Mouse (Mus musculus) heart, embryonic 12.5 days (tissue): ENCODE measurements around the gene Prdx6. TPM values are rescaled to one million over a fixed set of nuclear protein-coding genes. Genes with fewer than 3 reads are reported as not detected.
"Not testable (repeated sequence)": the region's sequence is repeated elsewhere in the genome, so short reads cannot be mapped to it uniquely, and the experiment has no call there.

Source experiments
- ATAC-seq: fragments of 200-750 bp; cut with Nextera tagmentation; 2 replicates; pipeline ENCODE4 v1.8.0; 2017; ENCODE audit warnings: moderate TSS enrichment, moderate library complexity; ENCODE audit not compliant: insufficient number of reproducible peaks, low FRiP score
- H3K27ac ChIP-seq: fragments of 300-500 bp; sonication (generic); 2 replicates; pipeline ENCODE4 v1.5.1; 2016; ENCODE audit warnings: mild to moderate bottlenecking, moderate library complexity; ENCODE audit not compliant: poor library complexity, severe bottlenecking
- H3K27me3 ChIP-seq: fragments of 300-500 bp; sonication (generic); replicated peaks from 2 replicates; pipeline ENCODE4 v1.6.1; 2016; ENCODE audit warnings: mild to moderate bottlenecking, moderate library complexity
- H3K36me3 ChIP-seq: fragments of 300-500 bp; sonication (generic); 2 replicates; pipeline ENCODE4 v1.6.1; 2016; ENCODE audit warnings: mild to moderate bottlenecking, moderate library complexity
- H3K4me1 ChIP-seq: fragments of 300-500 bp; sonication (generic); replicated peaks from 2 replicates; pipeline ENCODE4 v1.6.1; 2016; ENCODE audit warnings: mild to moderate bottlenecking
- H3K4me2 ChIP-seq: fragments of 300-500 bp; sonication (generic); 2 replicates; pipeline ENCODE4 v1.6.1; 2016; ENCODE audit warnings: mild to moderate bottlenecking, moderate library complexity
- H3K4me3 ChIP-seq: fragments of 300-500 bp; sonication (generic); 2 replicates; pipeline ENCODE4 v1.5.1; 2016; ENCODE audit warnings: mild to moderate bottlenecking
- H3K9ac ChIP-seq: fragments of 300-500 bp; sonication (generic); 2 replicates; pipeline ENCODE4 v1.6.1; 2016; ENCODE audit warnings: mild to moderate bottlenecking, moderate library complexity
- H3K9me3 ChIP-seq: fragments of 300-500 bp; sonication (generic); replicated peaks from 2 replicates; pipeline ENCODE4 v1.6.1; 2016; ENCODE audit warnings: mild to moderate bottlenecking, moderate library complexity
- WGBS: fragments of 180-500 bp; shearing (Covaris S2); methylation state at CpG from one replicate; pipeline ENCODE4 v1.1.7; 2016; 5-methylcytosine and 5-hydroxymethylcytosine counted together
- polyA plus RNA-seq: library from polyadenylated mRNA; unstranded; fragments of >200 nt; fragmentation: Nextera tagmentation; extraction: Ambion mirVana; gene quantifications from 2 replicates; pipeline ENCODE4 v1.2.1, GENCODE M21; 2016

Gene Prdx6
- polyA plus RNA-seq, 1 experiment from 2014 or later: 403 TPM

DNA sequence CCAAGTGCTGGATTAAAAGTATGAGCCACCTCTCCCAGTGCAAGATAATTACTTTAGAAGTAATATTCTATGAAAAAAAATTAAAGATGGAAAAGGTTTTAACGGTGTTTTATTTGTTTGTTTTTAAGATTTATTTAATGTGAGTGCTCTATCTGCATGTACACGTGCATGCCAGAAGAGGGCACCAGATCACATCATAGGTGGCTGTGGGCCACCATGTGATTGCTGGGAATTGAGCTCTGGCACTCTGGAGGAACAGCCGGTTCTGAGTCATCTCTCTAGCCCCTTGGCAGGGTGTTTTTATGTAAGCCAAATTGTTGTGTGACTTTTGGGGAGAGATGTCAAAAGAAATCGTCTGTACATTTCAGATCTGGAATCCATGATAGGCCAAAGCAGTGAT is 36.6 kb downstream of the Prdx6 start:
- Histone ChIP-seq H3K9me3 (no peaks in the 10 kb centered on the region), H3K4me2 (no peak overlapping the region), H3K9ac (no peak overlapping the region), H3K4me1 (peaks cover 11% of the 10 kb centered on the region), H3K27me3 (no peaks in the 10 kb centered on the region), H3K4me3 (no peak overlapping the region), H3K36me3 (no peaks in the 10 kb centered on the region), H3K27ac (no peak overlapping the region)
- WGBS: 25% methylated on average over 4 of the region's 4 CpGs
- ATAC-seq: no peak

DNA sequence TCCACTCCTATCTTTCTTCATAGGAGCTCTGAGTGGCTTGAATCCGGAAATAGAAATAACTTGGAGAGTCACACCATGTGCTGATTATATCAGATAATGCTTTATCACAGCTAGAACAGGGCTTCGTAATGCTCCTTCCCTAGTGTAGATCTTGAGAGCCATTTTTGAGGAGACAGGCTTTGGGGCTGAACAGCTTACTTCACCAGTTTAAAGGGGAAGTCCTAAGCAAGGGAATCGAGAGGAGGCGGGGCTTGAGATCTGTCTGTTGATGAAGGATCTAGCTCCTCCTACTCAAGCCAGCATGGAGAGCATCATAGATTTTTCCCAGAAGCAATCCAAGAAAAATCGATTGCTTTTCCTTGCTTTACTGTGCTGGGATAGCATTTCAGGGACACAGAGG is 51.2 kb downstream of the Prdx6 start:
- ATAC-seq: no peak
- Histone ChIP-seq H3K4me2 (no peak overlapping the region), H3K9me3 (no peaks in the 10 kb centered on the region), H3K27me3 (no peaks in the 10 kb centered on the region), H3K36me3 (no peaks in the 10 kb centered on the region), H3K4me1 (peaks cover 4% of the 10 kb centered on the region), H3K4me3 (no peak overlapping the region), H3K9ac (no peak overlapping the region), H3K27ac (no peak overlapping the region)
- WGBS: 52% methylated on average over 5 of the region's 5 CpGs

DNA sequence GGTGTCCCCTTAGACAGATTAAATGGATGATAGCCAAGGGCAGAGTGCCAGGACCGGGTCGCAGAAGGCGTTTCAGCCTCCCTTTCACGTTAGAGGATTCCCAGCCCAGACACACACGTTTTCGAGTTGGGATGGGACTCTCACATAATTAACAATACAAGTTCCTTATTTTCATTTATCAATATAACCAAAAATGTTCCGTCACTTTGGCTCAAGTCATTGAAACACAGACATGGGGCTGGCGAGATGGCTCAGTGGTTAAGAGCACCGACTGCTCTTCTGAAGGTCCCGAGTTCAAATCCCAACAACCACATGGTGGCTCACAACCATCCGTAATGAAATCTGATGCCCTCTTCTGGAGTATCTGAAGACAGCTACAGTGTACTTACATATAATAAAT is 54.7 kb downstream of the Prdx6 start:
- H3K9ac ChIP-seq: peak overlapping the region; percentile 53; the same call in 1 of the 2 replicates
- H3K4me1 ChIP-seq, H3K9me3 ChIP-seq, H3K36me3 ChIP-seq, H3K27me3 ChIP-seq, ATAC-seq: not testable (repeated sequence)
- peak overlapping the region; percentile 52 for H3K4me3 ChIP-seq
- H3K27ac ChIP-seq: peak overlapping the region; percentile 4; the same call in 1 of the 2 replicates
- H3K4me2 ChIP-seq: peak overlapping the region; percentile 65
- WGBS: 52% methylated on average over 11 of the region's 11 CpGs

DNA sequence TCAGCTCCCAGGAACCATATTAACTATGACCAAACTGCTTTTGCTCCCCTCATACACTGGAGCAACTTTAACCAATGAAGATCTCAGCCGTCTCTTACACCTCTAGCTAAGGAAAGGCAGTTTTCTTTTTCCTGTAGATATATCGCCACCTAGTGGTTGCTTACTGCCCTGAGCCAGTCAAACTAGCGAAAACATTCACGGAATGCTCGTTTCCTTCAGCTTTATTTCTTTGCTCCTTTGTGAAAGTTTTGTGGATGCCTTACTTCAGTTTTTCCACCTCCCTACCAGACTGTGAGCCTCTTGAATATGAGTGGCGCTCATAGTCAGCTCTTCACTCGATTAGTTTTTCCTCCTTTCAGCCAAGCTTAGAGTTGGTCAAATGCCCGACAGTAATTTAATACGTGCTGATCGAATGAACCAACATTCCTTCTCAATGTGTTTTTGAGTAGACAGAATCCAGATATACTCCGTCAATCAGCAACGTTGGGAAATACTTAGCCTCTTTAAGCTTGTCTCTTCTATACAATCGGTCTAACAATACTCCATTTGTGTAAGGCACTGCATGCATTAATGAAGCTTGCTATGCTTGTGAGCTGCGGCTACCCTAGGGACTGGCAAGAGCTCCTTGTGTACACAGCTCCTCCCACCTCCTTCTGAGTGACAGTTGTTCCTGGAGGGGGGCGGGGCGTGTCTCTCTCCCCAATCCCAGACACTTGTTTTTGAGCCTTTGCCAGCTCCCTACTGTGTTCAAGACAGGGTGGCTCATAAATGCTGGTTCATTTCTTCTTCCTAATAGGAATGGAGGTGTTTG is 55.3 kb downstream of the Prdx6 start:
- H3K9ac ChIP-seq: peak overlapping the region; percentile 53
- peak; percentile 94 for ATAC-seq
- no peaks in the 10 kb centered on the region for H3K36me3 ChIP-seq
- 0 out of 2 replicates have a peak, but pooled peaks cover 4% of the 10 kb centered on the region for H3K27me3 ChIP-seq
- peaks cover 4% of the 10 kb centered on the region for H3K4me1 ChIP-seq
- H3K27ac ChIP-seq: peak overlapping the region; percentile 4; the same call in 1 of the 2 replicates
- no peaks in the 10 kb centered on the region for H3K9me3 ChIP-seq
- under 1% methylated on average over 16 of the region's 16 CpGs for WGBS
- H3K4me2 ChIP-seq: peak overlapping the region; percentile 65
- peak overlapping the region; percentile 52 for H3K4me3 ChIP-seq

DNA sequence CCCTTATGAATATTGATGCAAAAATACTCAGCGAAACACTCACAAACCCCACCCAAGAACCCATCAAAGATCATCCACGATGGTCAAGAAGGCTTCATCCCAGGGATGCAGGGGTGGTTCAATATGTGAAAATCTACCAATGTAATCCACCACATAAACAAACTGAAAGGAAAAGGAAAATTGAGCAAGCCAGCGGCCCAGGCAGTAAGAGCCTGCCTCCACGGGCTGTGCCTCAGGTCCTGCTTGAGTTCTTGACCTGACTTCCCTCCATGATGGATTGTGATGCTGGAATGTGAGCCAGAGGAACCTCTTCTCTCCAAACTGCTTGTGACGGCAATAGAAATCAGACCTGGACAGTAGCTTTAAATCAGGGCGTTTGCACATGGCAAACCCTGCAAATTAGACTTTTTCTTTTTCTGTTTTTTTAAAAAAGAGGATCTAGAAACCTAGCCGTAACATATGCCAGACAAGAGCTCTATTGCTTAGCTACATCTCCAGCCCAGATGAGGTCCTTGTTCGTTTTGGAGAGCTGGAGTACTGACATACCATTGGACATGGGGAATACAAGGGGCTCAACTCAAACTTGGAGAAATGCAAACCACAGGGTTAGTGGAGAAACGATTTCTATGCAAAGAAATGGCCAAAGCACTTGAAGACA is 60.6 kb downstream of the Prdx6 start:
- Histone ChIP-seq H3K4me1 (0 out of 2 replicates have a peak, but pooled peaks cover 3% of the 10 kb centered on the region), H3K4me3 (no peak overlapping the region), H3K9me3 (no peaks in the 10 kb centered on the region), H3K4me2 (no peak overlapping the region), H3K9ac (no peak overlapping the region), H3K36me3 (no peaks in the 10 kb centered on the region), H3K27me3 (0 out of 2 replicates have a peak, but pooled peaks cover 4% of the 10 kb centered on the region), H3K27ac (no peak overlapping the region)
- no peak for ATAC-seq
- 71% methylated on average over 9 of the region's 9 CpGs for WGBS

Other genes with a start within 250 kb of the Prdx6 start
- gene Zbtb37, start 216.4 kb downstream of the Prdx6 start, polyA plus RNA-seq: 7.8 and 8.1 TPM in 2 replicates
- 35.2 and 38.4 TPM in 2 replicates for gene Dars2, start 180.6 kb downstream of the Prdx6 start, polyA plus RNA-seq
- 17.0 and 17.8 TPM in 2 replicates for gene Cenpl, start 180.5 kb downstream of the Prdx6 start, polyA plus RNA-seq
- 14.6 and 15.2 TPM in 2 replicates for gene Klhl20, start 119.7 kb downstream of the Prdx6 start, polyA plus RNA-seq
- gene Ankrd45, start 108.5 kb downstream of the Prdx6 start, polyA plus RNA-seq: 3.4 and 4.0 TPM in 2 replicates
- gene Tex50, start 91.9 kb downstream of the Prdx6 start, polyA plus RNA-seq: 0.15 TPM in 1 of 2 replicates, not detected in the other
- gene Tnfsf4, start 144.2 kb upstream of the Prdx6 start, polyA plus RNA-seq: 0.10 TPM in 1 of 2 replicates, not detected in the other
- 0.24 TPM in 1 of 2 replicates, not detected in the other for gene Tnfsf18, start 243.4 kb upstream of the Prdx6 start, polyA plus RNA-seq